Mouse (Mus musculus): ENCODE measurements around the gene Igsf8.

The Igsf8 gene

GRCm38 (mm10) chr1:172342729-172343128, 81.3 kb downstream of the Igsf8 start:
- no peak for DNase-seq (ENCODE audit: inconsistent age in 2 of 2, low spot score in 1 of 2)

- no peak for DNase-seq (ENCODE audit: inconsistent age in 2 of 2, low spot score in 1 of 2)
Observed at GRCm38 (mm10) chr1:172343914-172344313, 82.5 kb downstream of the Igsf8 start.

- no peak for DNase-seq (ENCODE audit: inconsistent age in 2 of 2, low spot score in 1 of 2)
Observed at GRCm38 (mm10) chr1:172344820-172345219, 83.4 kb downstream of the Igsf8 start.

- DNase-seq (ENCODE audit: inconsistent age in 2 of 2, low spot score in 1 of 2): peak in 1 of 2 experiments; percentile 30
Observed at GRCm38 (mm10) chr1:172346707-172347106, 85.3 kb downstream of the Igsf8 start.

- peak in 1 of 2 experiments; percentile 32 for DNase-seq (ENCODE audit: inconsistent age in 2 of 2, low spot score in 1 of 2)
Observed at GRCm38 (mm10) chr1:172347382-172347781, 85.9 kb downstream of the Igsf8 start.

GRCm38 (mm10) chr1:172349504-172349903, 88.1 kb downstream of the Igsf8 start:
- DNase-seq (ENCODE audit: inconsistent age in 2 of 2, low spot score in 1 of 2): no peak

- DNase-seq (ENCODE audit: inconsistent age in 2 of 2, low spot score in 1 of 2): peak in 1 of 2 experiments; percentile 28
Observed at GRCm38 (mm10) chr1:172349916-172350812, 88.7 kb downstream of the Igsf8 start.

- DNase-seq (ENCODE audit: inconsistent age in 2 of 2, low spot score in 1 of 2): peak; percentile 42 to 80
Observed at GRCm38 (mm10) chr1:172352001-172352400, 90.6 kb downstream of the Igsf8 start.

GRCm38 (mm10) chr1:172352453-172352852, 91.0 kb downstream of the Igsf8 start:
- no peak for DNase-seq (ENCODE audit: inconsistent age in 2 of 2, low spot score in 1 of 2)

GRCm38 (mm10) chr1:172355336-172355735, 93.9 kb downstream of the Igsf8 start:
- DNase-seq (ENCODE audit: inconsistent age in 2 of 2, low spot score in 1 of 2): no peak

- DNase-seq (ENCODE audit: inconsistent age in 2 of 2, low spot score in 1 of 2): peak; percentile 61 to 89
Observed at GRCm38 (mm10) chr1:172357550-172357949, 96.1 kb downstream of the Igsf8 start.

- no peak for DNase-seq (ENCODE audit: inconsistent age in 2 of 2, low spot score in 1 of 2)
Observed at GRCm38 (mm10) chr1:172358341-172358740, 96.9 kb downstream of the Igsf8 start.

- peak; percentile 58 to 88 for DNase-seq (ENCODE audit: inconsistent age in 2 of 2, low spot score in 1 of 2)
Observed at GRCm38 (mm10) chr1:172364684-172365083, 103.2 kb downstream of the Igsf8 start.

GRCm38 (mm10) chr1:172368768-172369418, 107.5 kb downstream of the Igsf8 start:
- peak in 1 of 2 experiments; percentile 71 for DNase-seq (ENCODE audit: inconsistent age in 2 of 2, low spot score in 1 of 2)

Measured in adrenal gland, adult (tissue).